Mouse (Mus musculus) G1E (cell line): ENCODE results near the gene Spdl1.

Experiments
- CTCF ChIP-seq: IDR thresholded peaks from 2 replicates; pipeline ENCODE4 v1.5.1; 2012; ENCODE audit warnings: low read depth, low read length, inconsistent platforms, mixed read lengths
- GATA1 ChIP-seq: IDR thresholded peaks from 2 replicates; pipeline ENCODE4 v1.6.1; 2012; ENCODE audit warnings: borderline replicate concordance, low read length, inconsistent platforms, mixed read lengths
- POLR2AphosphoS5 ChIP-seq: IDR thresholded peaks from 2 replicates; pipeline ENCODE4 v1.6.1; 2012; ENCODE audit warnings: low read depth, low read length, inconsistent platforms; ENCODE audit not compliant: insufficient replicate concordance
- TAL1 ChIP-seq: conservative IDR thresholded peaks from 2 replicates; pipeline ENCODE4 v1.6.1; 2012; ENCODE audit warnings: low read depth, low read length, inconsistent platforms, mixed read lengths

- TF ChIP-seq CTCF: no peak
- no peak for TF ChIP-seq POLR2AphosphoS5
- TF ChIP-seq GATA1: no peak
- no peak for TF ChIP-seq TAL1
These were observed 763 bp downstream of the Spdl1 start for GRCm38 (mm10) chr11:34832678-34833077.
